Mouse (Mus musculus): ENCODE measurements around the gene Ly6c2. TPM values are rescaled to one million over a fixed set of nuclear protein-coding genes. Genes with fewer than 3 reads are reported as not detected.
"Not testable (repeated sequence)": the region's sequence is repeated elsewhere in the genome, so short reads cannot be mapped to it uniquely, and the experiment has no call there.

Ly6c2 gene
- polyA plus RNA-seq, 1 experiment, result 32.8 TPM

- H3K4me2 ChIP-seq (ENCODE audit: low read depth); H3K4me3 ChIP-seq; H3K36me3 ChIP-seq (ENCODE audit: control insufficient read depth, insufficient read depth); H3ac ChIP-seq (ENCODE audit: control insufficient read depth, insufficient read length); H3K27me3 ChIP-seq (ENCODE audit: control insufficient read depth, insufficient read depth, insufficient read length); H3K79me2 ChIP-seq (ENCODE audit: control insufficient read depth, insufficient read depth): not testable (repeated sequence)
These were observed 20.6 kb upstream of the Ly6c2 start for GRCm38 (mm10) chr15:75132346-75132745.

GRCm38 (mm10) chr15:75120066-75120465 lies 8.3 kb upstream of the Ly6c2 start:
- H3K79me2 ChIP-seq (ENCODE audit: control insufficient read depth, insufficient read depth), result no peaks in the 10 kb centered on the region
- no peaks in the 10 kb centered on the region for H3K27me3 ChIP-seq (ENCODE audit: control insufficient read depth, insufficient read depth, insufficient read length)
- no peak overlapping the region for H3K4me2 ChIP-seq (ENCODE audit: low read depth)
- TF ChIP-seq TCF12 (IDR thresholded peaks at IDR 0.05; ENCODE audit: insufficient read depth, poor library complexity, severe bottlenecking) (no peak), REST (IDR thresholded peaks at IDR 0.05; ENCODE audit: insufficient read depth, insufficient read length) (no peak), MYOD1 (IDR thresholded peaks at IDR 0.05; ENCODE audit: control insufficient read depth in 1 of 3, insufficient read length in 2 of 3, low read depth in 2 of 3) (no peak), MAX (IDR thresholded peaks at IDR 0.05; ENCODE audit: low read depth) (no peak), MYOG (IDR thresholded peaks at IDR 0.05; ENCODE audit: control insufficient read depth in 1 of 3, insufficient read depth in 1 of 3, insufficient read length in 2 of 3, low read depth in 2 of 3) (no peak), USF1 (IDR thresholded peaks at IDR 0.05; ENCODE audit: low read depth) (peak; percentile 12), POLR2AphosphoS2 (IDR thresholded peaks at IDR 0.05; ENCODE audit: insufficient read length, low read depth) (no peak), POLR2A (IDR thresholded peaks at IDR 0.05; ENCODE audit: insufficient read length, low read depth) (no peak)
- no peak overlapping the region for H3K4me3 ChIP-seq
- no peak overlapping the region for H3ac ChIP-seq (ENCODE audit: control insufficient read depth, insufficient read length)
- no peaks in the 10 kb centered on the region for H3K36me3 ChIP-seq (ENCODE audit: control insufficient read depth, insufficient read depth)

GRCm38 (mm10) chr15:75118742-75119141 lies 7.0 kb upstream of the Ly6c2 start:
- H3ac ChIP-seq (ENCODE audit: control insufficient read depth, insufficient read length); H3K4me2 ChIP-seq (ENCODE audit: low read depth); H3K36me3 ChIP-seq (ENCODE audit: control insufficient read depth, insufficient read depth); H3K4me3 ChIP-seq; H3K27me3 ChIP-seq (ENCODE audit: control insufficient read depth, insufficient read depth, insufficient read length); H3K79me2 ChIP-seq (ENCODE audit: control insufficient read depth, insufficient read depth): not testable (repeated sequence)

DNA sequence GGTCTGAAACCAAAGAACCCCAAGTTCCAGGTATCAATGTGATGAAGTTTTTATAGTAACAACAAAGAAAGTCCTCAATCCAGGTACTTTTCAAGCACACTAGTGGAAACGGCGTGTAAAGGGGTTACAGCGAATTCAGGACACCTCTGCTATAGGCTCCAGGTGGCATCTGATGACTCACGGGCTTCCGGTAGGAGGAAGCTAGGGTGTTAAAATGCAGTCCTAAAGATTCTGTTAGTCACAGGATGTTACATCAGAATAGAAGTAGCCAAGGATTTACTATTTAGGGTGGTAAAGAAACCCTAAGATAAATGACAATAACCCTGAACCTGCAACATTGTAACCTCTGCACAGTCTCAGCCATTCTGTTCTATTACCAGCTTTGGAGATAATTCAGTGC lies 5.7 kb upstream of the Ly6c2 start:
- H3K4me3 ChIP-seq; H3K79me2 ChIP-seq (ENCODE audit: control insufficient read depth, insufficient read depth); H3K36me3 ChIP-seq (ENCODE audit: control insufficient read depth, insufficient read depth); H3ac ChIP-seq (ENCODE audit: control insufficient read depth, insufficient read length); H3K27me3 ChIP-seq (ENCODE audit: control insufficient read depth, insufficient read depth, insufficient read length); H3K4me2 ChIP-seq (ENCODE audit: low read depth): not testable (repeated sequence)

DNA sequence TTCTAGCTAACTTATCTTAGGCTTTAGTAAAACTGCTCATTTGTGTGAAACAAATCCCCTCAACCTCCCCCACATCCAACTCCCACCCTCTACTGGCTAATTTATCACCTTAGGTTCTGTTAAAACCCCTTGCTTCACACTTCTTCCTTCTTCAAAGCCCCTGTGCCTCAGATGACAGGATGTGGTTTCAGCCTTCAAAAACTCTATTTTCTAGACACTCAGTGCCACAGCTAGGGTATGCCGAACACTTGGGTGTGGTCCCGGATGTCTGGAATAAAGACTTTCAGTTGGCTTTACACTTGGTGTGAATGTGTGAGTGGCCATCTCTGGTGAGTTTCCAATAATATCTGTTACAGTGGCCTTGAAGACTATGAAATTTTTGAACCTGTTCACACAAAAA lies 4.8 kb upstream of the Ly6c2 start:
- H3K4me3 ChIP-seq, result no peak overlapping the region
- H3K36me3 ChIP-seq (ENCODE audit: control insufficient read depth, insufficient read depth), result no peaks in the 10 kb centered on the region
- no peak overlapping the region for H3K4me2 ChIP-seq (ENCODE audit: low read depth)
- TF ChIP-seq USF1 (IDR thresholded peaks at IDR 0.05; ENCODE audit: low read depth), result no peak
- no peak for TF ChIP-seq POLR2AphosphoS2 (IDR thresholded peaks at IDR 0.05; ENCODE audit: insufficient read length, low read depth)
- no peak for TF ChIP-seq MYOD1 (IDR thresholded peaks at IDR 0.05; ENCODE audit: control insufficient read depth in 1 of 3, insufficient read length in 2 of 3, low read depth in 2 of 3)
- TF ChIP-seq TCF3 (IDR thresholded peaks at IDR 0.05; ENCODE audit: insufficient read length, low read depth), result no peak
- no peaks in the 10 kb centered on the region for H3K79me2 ChIP-seq (ENCODE audit: control insufficient read depth, insufficient read depth)
- H3K27me3 ChIP-seq (ENCODE audit: control insufficient read depth, insufficient read depth, insufficient read length), result no peaks in the 10 kb centered on the region
- no peak overlapping the region for H3ac ChIP-seq (ENCODE audit: control insufficient read depth, insufficient read length)

DNA sequence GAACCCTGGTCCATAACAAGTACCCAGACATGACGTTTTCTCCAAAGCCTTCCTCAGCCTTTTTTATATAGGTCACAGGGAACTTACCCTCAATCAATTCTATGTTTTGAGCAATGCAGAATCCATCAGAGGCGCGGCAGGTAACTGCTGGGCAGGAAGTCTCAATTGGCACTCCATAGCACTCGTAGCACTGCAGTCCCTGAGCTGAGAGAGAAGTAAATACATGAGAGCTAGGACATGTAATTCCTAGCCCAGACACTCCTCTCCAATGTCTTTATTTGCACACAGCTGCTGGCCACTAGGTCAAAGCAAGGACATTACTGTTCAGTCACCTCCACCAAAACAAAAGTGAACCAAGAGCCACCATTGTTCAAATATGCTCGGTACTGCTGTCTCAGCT lies 1.3 kb downstream of the Ly6c2 start:
- not testable (repeated sequence) for H3ac ChIP-seq (ENCODE audit: control insufficient read depth, insufficient read length); H3K36me3 ChIP-seq (ENCODE audit: control insufficient read depth, insufficient read depth); H3K4me3 ChIP-seq; H3K79me2 ChIP-seq (ENCODE audit: control insufficient read depth, insufficient read depth); H3K27me3 ChIP-seq (ENCODE audit: control insufficient read depth, insufficient read depth, insufficient read length)
- peak overlapping the region; percentile 18 for H3K4me2 ChIP-seq (ENCODE audit: low read depth)

GRCm38 (mm10) chr15:75099261-75099660 lies 12.5 kb downstream of the Ly6c2 start:
- H3K4me3 ChIP-seq, result no peak overlapping the region
- H3K27me3 ChIP-seq (ENCODE audit: control insufficient read depth, insufficient read depth, insufficient read length), result no peaks in the 10 kb centered on the region
- no peak for TF ChIP-seq TCF12 (IDR thresholded peaks at IDR 0.05; ENCODE audit: insufficient read depth, poor library complexity, severe bottlenecking)
- TF ChIP-seq CEBPB (IDR thresholded peaks at IDR 0.05; ENCODE audit: insufficient read depth, poor library complexity, severe bottlenecking), result no peak
- TF ChIP-seq POLR2AphosphoS2 (IDR thresholded peaks at IDR 0.05; ENCODE audit: insufficient read length, low read depth), result no peak
- TF ChIP-seq MAX (IDR thresholded peaks at IDR 0.05; ENCODE audit: low read depth), result no peak
- no peak for TF ChIP-seq USF1 (IDR thresholded peaks at IDR 0.05; ENCODE audit: low read depth)
- TF ChIP-seq MYOD1 (IDR thresholded peaks at IDR 0.05; ENCODE audit: control insufficient read depth in 1 of 3, insufficient read length in 2 of 3, low read depth in 2 of 3), result no peak
- TF ChIP-seq SRF (IDR thresholded peaks at IDR 0.05; ENCODE audit: control insufficient read depth, insufficient read length, low read depth), result no peak
- no peak for TF ChIP-seq POLR2A (IDR thresholded peaks at IDR 0.05; ENCODE audit: insufficient read length, low read depth)
- no peak for TF ChIP-seq MYOG (IDR thresholded peaks at IDR 0.05; ENCODE audit: control insufficient read depth in 1 of 3, insufficient read depth in 1 of 3, insufficient read length in 2 of 3, low read depth in 2 of 3)
- TF ChIP-seq E2F4 (IDR thresholded peaks at IDR 0.05; ENCODE audit: insufficient read depth), result no peak
- TF ChIP-seq TCF3 (IDR thresholded peaks at IDR 0.05; ENCODE audit: insufficient read length, low read depth), result no peak
- TF ChIP-seq REST (IDR thresholded peaks at IDR 0.05; ENCODE audit: insufficient read depth, insufficient read length), result no peak
- H3K4me2 ChIP-seq (ENCODE audit: low read depth), result no peak overlapping the region
- H3ac ChIP-seq (ENCODE audit: control insufficient read depth, insufficient read length), result no peak overlapping the region
- H3K79me2 ChIP-seq (ENCODE audit: control insufficient read depth, insufficient read depth), result no peaks in the 10 kb centered on the region
- H3K36me3 ChIP-seq (ENCODE audit: control insufficient read depth, insufficient read depth), result no peaks in the 10 kb centered on the region

DNA sequence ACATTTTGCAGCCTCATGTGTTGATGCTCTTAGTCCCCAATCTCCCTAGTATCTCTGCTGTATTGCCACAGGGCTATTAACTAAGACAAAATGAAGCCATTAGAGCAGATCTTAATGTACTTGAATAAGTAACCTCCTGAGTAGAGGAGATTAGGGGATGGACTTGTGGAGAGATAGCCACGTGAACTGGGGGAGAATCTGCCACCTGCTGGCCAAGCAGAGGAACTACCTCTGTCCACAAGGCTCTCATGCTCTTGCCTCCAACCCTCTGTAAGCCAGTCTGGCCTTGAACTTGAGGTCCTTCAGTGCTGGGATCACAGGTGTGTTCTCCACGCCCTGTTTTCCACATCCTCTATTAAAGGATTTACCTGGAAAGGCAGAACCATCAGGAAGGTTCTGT lies 23.7 kb downstream of the Ly6c2 start:
- H3K4me2 ChIP-seq (ENCODE audit: low read depth); H3ac ChIP-seq (ENCODE audit: control insufficient read depth, insufficient read length); H3K27me3 ChIP-seq (ENCODE audit: control insufficient read depth, insufficient read depth, insufficient read length); H3K36me3 ChIP-seq (ENCODE audit: control insufficient read depth, insufficient read depth); H3K4me3 ChIP-seq; H3K79me2 ChIP-seq (ENCODE audit: control insufficient read depth, insufficient read depth): not testable (repeated sequence)

All from myocyte (in vitro differentiated cells).